In genomic region chr13:109239296-109239695, GRCm38 (mm10) we compare ENCODE assay signal across 8 mouse cellular contexts.
DNase-seq lines count a peak whose midpoint lies in the region; ATAC-seq lines count a peak whose summit lies in the region.

No protein-coding gene starts in this region.

- no peak overlapping the region for H3K4me2 ChIP-seq in forebrain, embryonic 14.5 days (ENCODE audit: low read length)
- H3K4me2 ChIP-seq in embryonic facial prominence, embryonic 15.5 days (replicated peaks), result 0 out of 2 replicates have a peak overlapping the region, but pooled peaks have one; percentile 3

- H3K4me3 ChIP-seq in forebrain, embryonic 14.5 days (ENCODE audit: low read depth, low read length), result no peak overlapping the region
- H3K4me3 ChIP-seq in forebrain, embryonic 10.5 days, result no peak overlapping the region
- no peak overlapping the region for H3K4me3 ChIP-seq in embryonic facial prominence, embryonic 15.5 days (replicated peaks)

- no peak overlapping the region for H3K27ac ChIP-seq in forebrain, embryonic 14.5 days (ENCODE audit: low read depth, low read length)
- no peak overlapping the region for H3K27ac ChIP-seq in forebrain, embryonic 10.5 days
- no peak overlapping the region for H3K27ac ChIP-seq in embryonic facial prominence, embryonic 15.5 days (replicated peaks)

- no peaks in the 10 kb centered on the region for H3K36me3 ChIP-seq in forebrain, embryonic 14.5 days (ENCODE audit: control insufficient read depth, insufficient read depth, low read length)
- H3K36me3 ChIP-seq in forebrain, embryonic 10.5 days (replicated peaks), result no peaks in the 10 kb centered on the region
- no peaks in the 10 kb centered on the region for H3K36me3 ChIP-seq in embryonic facial prominence, embryonic 15.5 days

- WGBS in forebrain, embryonic 14.5 days, result 58% methylated on average over 11 of the region's 11 CpGs
- 71% methylated on average over 11 of the region's 11 CpGs for WGBS in forebrain, embryonic 10.5 days
- 43% methylated on average over 11 of the region's 11 CpGs for WGBS in embryonic facial prominence, embryonic 15.5 days

- no peaks in the 10 kb centered on the region for H3K27me3 ChIP-seq in forebrain, embryonic 14.5 days (replicated peaks; ENCODE audit: control insufficient read depth, insufficient read depth, low read length)
- no peaks in the 10 kb centered on the region for H3K27me3 ChIP-seq in forebrain, embryonic 10.5 days (ENCODE audit: poor library complexity, severe bottlenecking)
- H3K27me3 ChIP-seq in embryonic facial prominence, embryonic 15.5 days, result no peaks in the 10 kb centered on the region

- H3K9ac ChIP-seq in forebrain, embryonic 14.5 days (ENCODE audit: low read length), result no peak overlapping the region
- no peak overlapping the region for H3K9ac ChIP-seq in embryonic facial prominence, embryonic 15.5 days

- H3K4me1 ChIP-seq in forebrain, embryonic 14.5 days (ENCODE audit: control insufficient read depth, insufficient read depth, low read length), result peaks cover 8% of the 10 kb centered on the region
- peaks cover 25% of the 10 kb centered on the region for H3K4me1 ChIP-seq in forebrain, embryonic 10.5 days
- H3K4me1 ChIP-seq in embryonic facial prominence, embryonic 15.5 days, result peaks cover 9% of the 10 kb centered on the region; the same call in 1 of the 2 replicates

- H3K9me3 ChIP-seq in forebrain, embryonic 14.5 days (replicated peaks; ENCODE audit: control insufficient read depth, low read length), result no peaks in the 10 kb centered on the region
- H3K9me3 ChIP-seq in forebrain, embryonic 10.5 days, result no peaks in the 10 kb centered on the region
- no peaks in the 10 kb centered on the region for H3K9me3 ChIP-seq in embryonic facial prominence, embryonic 15.5 days (replicated peaks)

- peak; percentile 5; the same call in 1 of the 2 replicates for ATAC-seq in forebrain, embryonic 14.5 days
- ATAC-seq in embryonic facial prominence, embryonic 15.5 days (ENCODE audit: insufficient number of reproducible peaks, low FRiP score, low TSS enrichment, low read depth), result 0 out of 2 replicates have a peak, but pooled peaks have one; percentile 40
- no peak for ATAC-seq in erythroblast, adult 5-6 weeks (replicated peaks; ENCODE audit: low FRiP score, poor library complexity, severe bottlenecking)

- no peak for DNase-seq in forebrain, embryonic 14.5 days (ENCODE audit: low spot score)
- DNase-seq in forebrain, embryonic 10.5 days (ENCODE audit: extremely low spot score, low spot score), result no peak
- DNase-seq in CD4-positive, CD25-positive, alpha-beta regulatory T cell, adult 2 months (ENCODE audit: low read depth, low spot score), result peak; percentile 87
- DNase-seq in kidney, adult 9 months, result peak; percentile 58
- peak; percentile 68 to 80 for DNase-seq in lung, postnatal 4 days
- peak; percentile 76 for DNase-seq in thymus, postnatal 25 days

Comparison
In these comparisons a context has a peak if more than half of its experiments do, and no peak if none do; other contexts are left out.
1. DNase-seq: peak in CD4-positive, CD25-positive, alpha-beta regulatory T cell, adult 2 months (single experiment), kidney, adult 9 months (single experiment), lung, postnatal 4 days (2 of 2) and thymus, postnatal 25 days (single experiment); none in forebrain, embryonic 14.5 days (single experiment) and forebrain, embryonic 10.5 days (single experiment).